Mouse (Mus musculus) WW6 (cell line): ENCODE results near the gene Grin2a.

Experiments used
- DNase-seq: peaks from one replicate; pipeline ENCODE4 v3.0.0-alpha.2; 2013; ENCODE audit warnings: low read depth, low spot score

The Grin2a gene

DNA sequence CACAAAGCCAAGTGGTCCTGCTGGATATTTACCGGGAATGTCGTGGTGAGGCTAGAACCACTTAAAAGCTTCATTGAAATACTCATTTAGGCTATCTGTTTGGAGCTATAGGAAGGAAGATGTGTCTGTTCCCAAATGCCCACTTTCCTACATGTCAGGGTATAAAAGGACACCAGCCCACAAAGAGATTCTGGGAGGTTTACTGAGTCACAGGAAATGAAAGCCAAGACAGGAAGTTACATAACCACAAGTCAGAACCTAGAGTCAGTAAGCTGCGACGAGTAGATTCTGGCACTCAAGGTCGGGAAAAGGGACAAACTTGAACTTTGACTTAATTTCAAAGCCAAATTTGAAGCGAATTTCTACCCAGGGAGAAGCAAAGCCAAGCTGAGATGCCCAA is 30.9 kb downstream of the Grin2a start:
- no peak for DNase-seq

DNA sequence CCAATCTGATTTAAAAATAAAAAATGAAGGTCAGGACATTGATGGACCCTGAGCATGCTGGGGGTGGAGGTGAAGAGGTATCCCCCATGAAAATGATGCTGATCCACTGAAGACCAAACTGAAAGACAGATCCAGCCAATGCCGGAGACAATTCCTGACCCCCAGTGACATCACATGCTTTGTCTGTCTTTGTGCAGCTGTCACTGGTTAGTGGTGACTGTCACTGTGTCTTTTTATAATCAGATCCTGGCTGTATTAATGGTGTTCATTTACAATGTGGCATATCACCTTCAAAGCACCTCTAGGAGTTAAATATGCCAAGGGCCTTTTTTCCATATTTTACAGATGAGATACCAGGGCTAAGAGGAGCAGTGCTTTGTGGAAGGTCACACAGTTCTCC is 32.9 kb downstream of the Grin2a start:
- no peak for DNase-seq

DNA sequence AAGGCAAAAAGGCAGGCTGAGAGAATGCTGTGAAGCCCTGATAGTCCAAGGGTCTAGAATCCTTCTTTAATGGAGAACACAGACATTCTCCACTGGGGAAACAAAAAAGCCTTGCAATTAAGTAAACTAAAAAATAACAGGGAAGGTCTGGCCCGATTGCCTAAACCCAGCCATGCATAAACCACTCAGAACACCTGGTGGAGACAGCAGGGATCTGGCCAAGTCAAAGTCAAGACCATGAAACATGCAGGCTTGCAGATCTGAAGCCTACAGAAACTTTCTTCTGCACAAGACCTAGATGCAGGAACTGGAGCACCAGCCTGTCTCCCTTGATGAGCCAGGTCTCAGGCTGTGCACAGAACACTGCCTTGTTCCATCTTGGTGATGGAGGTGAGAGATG is 36.0 kb downstream of the Grin2a start:
- no peak for DNase-seq

DNA sequence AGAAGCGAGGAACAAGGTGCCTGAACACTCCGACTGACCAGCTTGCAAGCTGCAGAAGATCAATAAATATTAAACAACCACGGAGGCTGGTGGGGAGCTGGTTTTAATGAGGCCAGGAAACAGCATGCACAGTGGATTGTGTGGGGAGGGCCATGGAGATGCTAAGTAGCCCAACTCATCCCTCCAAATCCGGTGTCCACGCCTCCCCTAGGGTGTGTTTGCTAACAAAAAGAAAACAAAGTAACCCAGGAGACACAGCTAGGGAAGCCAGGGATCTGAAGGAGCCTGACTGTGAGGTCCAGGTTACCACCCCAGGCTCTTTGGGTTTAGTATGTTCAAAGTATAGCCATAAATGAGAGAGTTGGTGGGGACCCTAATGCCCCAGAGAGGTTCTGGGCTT is 41.1 kb downstream of the Grin2a start:
- DNase-seq, result no peak

DNA sequence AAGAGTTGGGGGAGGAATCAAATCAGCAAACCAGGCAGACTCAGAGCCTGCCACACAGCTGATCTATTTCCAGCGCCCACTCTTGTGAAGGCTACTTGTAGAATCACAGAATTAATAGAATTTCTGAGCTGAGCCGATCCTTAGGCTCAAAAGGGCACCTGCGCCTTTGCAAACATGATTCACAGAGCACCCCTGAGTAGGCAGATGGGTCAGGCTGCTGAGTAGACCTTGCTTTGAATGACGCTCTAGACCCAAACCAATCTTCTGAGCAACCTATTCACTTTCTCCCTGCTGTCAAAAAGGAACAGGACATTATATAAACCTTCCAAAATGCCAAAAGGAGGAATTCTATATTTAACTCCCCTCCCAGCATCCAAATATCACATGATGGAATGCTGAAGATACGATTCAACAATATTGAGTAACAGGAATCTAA is 41.9 kb downstream of the Grin2a start:
- DNase-seq, result no peak

DNA sequence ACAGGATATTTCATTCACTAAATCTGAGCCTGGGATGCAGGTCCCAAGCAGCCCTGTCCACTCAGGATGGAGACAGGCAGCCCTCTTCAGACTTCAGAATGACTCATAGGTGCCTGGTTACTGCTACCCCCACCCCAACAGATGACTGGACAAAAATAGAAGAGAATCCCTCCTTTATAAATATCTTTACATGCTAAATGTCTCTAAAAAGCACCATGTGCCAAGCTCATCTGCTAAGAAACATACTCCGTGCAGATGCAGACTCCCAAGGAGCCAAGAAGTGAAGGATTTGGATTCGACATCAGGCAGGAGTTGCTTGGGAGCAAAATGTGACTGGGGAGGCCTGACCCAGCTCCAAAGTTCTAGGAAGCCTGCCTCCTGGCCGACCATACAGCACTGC is 46.1 kb downstream of the Grin2a start:
- no peak for DNase-seq

DNA sequence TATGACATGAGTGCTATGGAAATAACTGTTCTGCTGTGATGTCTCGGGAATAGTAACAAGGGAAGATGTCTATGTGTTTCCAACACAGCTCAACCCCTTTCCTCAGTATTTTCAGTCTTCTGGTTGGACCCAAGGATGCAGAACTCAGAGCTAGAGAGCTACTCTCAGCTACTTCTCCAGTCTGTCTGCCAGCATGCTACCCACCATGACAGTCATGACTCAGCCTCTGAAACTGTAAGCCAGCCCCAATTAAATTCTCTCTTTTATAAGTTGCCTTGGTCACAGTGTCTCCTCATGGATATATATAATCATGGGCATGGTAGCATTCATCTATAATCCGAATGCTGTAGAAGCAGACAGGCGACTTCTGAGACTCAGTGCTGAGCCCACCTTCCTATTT is 47.9 kb downstream of the Grin2a start:
- DNase-seq, result no peak

DNA sequence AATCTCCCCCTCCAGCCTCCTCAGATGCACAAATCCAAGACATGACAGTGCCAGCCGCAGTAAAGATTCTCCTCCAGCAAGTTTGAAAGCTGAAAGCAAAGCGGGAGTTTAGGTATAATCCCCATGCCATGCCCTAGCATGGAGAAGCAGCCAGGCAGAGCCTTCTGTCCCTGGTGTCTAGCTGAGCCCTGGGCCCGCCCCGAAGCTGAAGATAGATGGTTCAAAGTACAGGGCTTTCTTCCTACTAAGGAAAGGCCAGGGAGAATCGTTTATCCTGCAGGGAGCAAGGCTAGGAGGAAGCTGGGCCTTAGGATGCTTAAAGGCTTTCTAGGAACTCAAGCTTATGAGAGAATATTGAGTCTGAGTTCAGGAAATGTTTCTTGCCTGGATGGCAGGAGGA is 50.5 kb downstream of the Grin2a start:
- no peak for DNase-seq

DNA sequence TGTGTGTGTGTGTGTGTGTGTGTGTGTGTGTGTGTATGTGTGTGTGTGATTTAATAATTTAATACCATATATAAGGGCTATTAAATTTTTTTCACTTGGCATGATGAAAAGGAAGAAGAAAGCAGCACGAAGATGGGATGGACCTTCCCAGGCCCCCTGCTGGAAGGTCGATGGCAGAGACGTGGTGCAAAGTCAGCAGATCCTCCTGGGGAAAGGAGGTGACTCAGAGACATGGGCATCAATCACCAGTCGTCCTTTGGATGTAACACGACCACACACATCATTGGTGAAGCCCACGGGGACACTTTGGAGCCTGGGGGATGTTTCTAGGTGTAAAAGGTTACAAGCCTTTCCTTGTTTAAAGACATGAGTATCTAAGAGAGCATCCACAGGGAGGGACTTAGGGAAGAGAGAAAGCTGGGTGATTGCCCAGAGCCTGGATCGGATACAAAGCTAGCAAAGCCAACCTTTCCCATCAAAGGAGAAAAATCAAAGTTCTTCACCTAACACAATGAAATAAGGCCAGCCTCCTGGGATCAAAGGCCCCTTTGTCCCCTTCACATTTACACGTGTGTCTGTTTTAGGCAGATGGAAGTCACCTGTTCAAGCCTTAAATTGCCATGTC is 53.9 kb downstream of the Grin2a start:
- DNase-seq, result no peak

DNA sequence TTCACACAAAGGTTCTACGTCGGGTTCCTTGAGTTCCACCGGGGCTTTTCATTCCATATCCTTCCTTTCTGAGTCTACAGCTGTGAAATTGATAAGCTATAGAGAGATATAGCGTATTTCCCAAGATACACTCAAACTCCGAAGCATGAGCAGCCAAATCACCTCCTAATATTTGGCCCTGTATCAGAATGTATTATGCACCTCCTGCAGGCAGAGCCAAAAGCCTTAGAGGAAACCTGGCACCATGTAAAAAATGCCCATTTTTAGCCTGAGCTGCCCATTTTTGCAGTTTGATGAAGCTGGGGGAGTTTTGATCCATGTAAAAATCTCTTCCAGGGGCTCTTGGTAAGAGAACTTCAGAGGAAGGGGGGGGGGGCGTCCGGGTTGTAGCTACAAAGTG is 54.6 kb downstream of the Grin2a start:
- no peak for DNase-seq

DNA sequence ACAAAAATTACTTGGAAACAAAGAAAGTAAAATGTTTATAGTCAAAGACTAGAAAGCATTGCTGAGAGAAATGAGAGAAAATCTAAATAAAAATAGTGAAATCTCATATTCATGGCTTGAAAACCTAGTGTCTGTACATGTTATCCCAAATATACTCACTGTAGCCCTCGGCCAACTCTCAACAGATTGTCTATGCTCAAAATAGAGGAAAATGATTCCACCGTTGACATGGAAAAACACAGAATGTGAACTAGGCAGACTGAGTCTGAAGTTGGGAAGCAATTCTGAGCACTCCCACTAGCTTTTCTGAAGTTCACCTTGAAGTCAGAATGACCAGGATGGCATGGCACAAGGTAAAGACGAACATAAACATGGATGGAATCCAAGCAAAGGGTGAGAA is 84.7 kb downstream of the Grin2a start:
- no peak for DNase-seq

DNA sequence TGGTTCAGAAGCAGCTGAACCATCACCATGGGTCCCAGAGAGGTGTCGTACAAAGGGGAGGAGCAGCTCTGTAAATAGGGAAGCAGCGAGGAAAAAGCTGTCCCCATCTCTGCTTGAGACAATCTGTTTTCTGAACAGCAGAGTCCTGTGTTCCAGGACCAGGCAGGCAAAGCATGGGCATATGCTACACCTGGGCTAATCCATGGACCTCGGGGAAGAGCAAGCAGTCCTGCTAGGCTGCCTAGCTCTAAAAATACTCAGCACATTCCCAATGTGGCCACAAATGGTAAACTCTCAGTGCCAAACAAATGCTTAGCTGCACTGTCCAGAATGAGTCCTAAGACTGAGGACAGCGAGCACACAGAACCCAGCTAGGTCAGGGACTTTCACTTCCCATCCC is 86.1 kb downstream of the Grin2a start:
- DNase-seq, result no peak

DNA sequence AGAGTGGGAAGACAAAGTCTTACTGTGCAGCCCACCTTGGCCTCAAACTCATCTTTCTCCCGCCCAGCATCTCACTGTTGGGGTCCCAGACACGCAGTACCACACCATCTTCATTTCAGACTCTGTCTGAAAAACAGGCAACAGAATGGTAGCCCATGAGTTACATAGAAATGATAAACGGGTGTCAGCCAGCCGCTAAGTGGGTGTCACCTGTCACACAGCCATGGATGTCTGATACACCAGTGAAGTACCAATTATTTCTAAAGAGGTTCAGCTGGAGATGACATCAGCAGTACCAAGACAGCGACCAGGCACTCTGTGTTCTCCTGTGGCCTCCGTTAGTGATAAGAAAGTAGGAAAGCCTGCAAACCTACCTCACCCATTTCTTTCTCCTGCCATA is 90.9 kb downstream of the Grin2a start:
- no peak for DNase-seq

DNA sequence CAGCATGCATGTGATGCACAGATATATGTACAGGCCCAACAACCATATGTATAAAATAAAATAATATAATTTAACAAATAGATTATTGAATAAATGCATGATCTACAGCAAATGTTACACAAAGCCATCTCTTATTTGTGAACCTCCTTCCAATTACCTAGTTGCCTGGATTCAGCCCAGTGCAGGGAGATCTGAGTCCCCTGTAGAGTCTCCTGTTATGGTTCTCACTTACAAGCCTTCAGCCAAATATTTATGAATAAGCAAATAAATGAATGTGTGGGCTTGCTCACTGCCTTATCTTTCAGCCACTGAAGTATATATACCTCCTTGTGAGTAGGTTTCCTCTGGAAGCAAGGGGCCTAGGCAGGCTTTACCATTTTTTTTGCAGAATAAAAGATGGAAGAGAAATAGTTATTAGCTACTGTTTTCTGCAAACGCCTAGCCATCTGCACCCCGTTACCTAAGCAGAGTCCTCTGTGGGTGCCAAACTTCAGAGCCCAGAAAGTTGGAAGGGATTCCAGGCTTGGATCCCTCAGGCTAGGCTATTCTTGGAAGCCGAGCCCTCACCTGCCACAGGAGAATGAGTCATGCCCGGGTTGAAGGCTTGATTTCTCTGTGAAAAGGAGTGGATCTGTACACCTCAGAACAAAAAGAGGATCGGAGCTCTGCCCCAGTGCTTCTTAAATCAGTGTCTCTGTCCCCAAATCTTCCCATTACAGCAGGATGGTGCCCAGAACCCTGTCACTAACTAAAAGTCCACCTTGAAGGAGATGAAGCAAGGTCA is 92.5 kb downstream of the Grin2a start:
- no peak for DNase-seq

DNA sequence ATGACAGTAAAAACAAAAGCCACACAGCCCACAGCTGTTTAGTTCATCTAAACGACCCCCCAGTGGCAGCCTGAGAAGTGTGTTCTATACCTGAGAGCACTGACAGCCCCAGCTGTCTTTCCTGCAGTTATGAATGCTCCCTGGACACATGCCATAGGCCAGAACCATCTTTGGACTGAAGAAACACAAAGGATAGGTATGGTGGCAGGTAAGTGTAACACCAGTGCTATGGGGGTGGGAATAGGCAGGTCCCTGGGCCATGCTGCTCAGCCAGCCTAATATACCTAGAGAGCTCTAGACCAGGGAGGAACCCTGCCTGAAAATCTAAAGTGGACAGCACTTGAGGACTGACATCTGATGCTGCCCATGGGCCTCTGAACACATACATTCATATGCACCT is 93.9 kb downstream of the Grin2a start:
- no peak for DNase-seq

DNA sequence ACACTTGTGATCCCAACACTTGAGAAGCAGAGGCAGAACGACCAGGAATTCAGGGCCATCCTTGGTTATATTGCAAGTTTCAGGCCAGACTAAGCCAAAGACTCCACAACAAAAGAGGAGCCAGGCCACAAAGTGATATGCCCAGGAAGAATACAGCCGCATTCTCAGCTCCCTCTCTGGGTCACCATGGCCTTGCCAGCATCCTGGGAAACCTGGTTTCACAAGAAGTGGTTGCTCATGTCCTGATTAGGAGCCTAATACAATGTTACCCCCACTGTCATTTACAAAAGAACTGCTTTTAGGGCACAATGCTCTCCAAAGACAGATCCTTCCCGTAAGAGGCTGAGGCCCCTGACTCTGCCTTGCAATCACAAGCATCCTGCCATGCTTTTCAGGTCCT is 94.4 kb downstream of the Grin2a start:
- DNase-seq, result no peak

DNA sequence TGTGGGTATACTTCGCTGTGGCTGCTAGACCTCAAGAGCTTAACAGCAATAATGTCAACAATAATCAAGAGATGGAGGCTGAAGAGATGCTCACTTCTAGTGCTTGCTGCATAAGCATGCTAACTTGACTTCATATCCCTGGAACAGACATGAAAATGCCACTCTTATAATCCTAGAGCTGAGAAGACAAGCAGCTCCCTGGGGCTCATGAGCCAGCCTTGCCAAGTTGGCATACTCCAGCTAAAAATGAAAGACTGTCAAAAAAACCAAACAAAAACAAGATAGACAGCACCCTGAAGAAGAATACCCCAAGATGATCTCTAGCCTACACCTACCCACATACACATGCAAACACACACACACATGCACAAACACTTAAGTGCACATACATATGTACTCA is 95.2 kb downstream of the Grin2a start:
- DNase-seq, result no peak

DNA sequence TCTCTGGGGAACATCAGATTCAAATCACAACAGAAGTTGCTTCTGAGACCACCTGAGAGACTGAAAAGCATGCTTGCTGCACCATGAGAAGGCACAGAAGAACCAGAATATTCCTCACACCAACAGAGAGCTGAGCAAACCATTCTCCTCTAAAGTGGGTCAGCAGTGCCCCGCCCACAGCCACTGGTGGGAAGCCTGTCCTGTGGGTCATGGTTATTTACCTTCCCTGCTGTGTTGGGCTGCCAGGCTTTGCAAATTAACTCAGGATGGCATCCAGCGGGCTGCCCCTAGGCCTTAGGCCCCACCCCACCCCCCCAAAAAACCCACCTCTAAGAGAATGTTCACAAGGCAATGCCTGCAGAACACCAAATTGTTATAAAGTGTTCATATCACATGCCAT is 96.2 kb downstream of the Grin2a start:
- DNase-seq, result no peak

DNA sequence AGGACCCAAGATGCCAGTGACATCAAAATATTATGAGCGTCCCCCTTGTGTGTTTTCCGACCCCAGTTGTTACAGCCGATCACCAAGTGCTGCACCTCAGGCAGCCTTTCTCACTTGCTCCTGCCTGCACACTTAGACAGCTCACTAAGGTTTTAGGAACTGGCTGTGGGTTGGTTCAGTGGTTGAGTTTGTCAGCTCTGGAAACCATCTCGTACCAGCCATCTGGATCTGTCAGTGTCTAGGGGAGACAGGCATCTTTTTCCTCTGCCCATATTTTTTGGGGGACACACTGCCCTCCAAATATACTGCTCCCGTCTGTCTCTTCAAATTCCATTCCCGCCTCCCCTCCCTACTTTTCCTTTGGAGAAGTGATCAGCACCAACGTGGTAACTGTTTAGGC is 99.8 kb downstream of the Grin2a start:
- DNase-seq, result no peak

DNA sequence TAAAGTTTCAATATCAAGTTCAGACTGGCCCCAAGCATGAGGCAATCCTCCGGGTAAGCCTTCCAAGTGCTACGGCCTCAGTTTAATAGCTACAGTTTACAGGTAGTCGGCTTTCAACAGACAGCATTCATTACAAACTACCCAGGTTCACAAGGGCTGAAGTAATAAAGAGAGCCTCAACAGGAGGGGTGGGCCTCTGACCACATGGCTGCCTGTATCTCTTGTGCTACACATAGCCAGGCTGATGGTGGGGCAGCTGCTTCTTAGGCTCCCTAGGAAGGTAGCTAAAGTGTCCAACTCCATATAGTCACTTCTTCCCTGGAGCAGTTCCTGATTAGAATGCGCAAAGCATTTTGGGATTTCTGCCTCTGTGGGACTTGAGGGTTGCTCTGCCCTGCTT is 109.2 kb downstream of the Grin2a start:
- no peak for DNase-seq

DNA sequence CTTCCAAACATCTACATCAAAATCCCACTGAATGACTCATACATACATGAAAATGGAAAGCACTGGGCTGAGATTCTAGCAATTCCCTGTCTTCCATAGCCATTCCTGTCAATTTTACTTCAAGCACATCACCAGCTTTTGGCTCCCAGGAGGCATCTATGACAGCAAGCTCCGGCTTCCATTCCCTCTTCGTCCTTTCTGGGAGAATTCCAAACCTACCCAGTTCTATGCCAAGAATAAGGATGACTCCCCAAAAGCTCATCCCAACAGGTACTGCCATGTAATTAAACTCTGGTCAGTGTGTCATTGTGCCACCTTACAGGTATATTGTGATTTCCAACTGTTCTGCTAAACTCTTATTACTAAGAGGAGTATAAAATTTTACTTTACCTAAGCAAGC is 111.2 kb downstream of the Grin2a start:
- no peak for DNase-seq

DNA sequence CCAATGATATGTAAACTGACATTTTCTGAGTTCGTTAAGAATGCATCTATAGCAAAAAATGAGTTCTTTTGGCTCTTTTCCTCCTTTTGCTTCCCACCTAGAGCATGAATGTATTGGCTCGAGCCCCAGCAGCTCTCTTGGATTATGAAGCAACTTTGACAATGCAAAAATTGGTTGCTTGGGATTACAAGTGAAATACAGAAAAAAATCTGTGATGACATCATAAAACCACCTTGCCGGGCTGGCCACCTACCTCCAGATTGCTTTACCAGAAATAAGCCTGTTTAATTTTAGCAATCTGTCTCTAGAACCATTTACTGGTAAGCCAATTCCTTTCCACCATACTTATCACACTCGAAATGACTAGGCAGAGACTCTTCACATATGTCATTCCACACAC is 112.9 kb downstream of the Grin2a start:
- no peak for DNase-seq

DNA sequence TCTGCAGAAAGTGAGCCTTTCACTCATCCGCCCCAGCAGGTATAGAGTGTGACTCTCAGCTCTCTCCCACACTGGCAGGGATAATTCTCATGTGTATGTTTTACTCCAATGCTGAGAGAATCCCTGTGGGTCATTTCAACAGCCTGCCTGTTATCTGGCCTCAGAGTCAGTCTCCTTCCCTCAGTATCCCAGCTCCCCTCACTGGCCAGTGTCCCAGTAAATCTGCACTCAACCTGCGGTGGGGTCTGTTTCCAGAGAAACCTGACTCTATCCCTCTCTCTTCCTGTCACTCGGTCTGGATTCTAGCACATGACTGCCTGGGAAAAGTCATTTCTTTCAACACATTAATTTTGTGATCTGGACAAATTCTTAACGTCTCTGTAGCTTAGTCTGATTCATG is 122.4 kb downstream of the Grin2a start:
- DNase-seq, result no peak

DNA sequence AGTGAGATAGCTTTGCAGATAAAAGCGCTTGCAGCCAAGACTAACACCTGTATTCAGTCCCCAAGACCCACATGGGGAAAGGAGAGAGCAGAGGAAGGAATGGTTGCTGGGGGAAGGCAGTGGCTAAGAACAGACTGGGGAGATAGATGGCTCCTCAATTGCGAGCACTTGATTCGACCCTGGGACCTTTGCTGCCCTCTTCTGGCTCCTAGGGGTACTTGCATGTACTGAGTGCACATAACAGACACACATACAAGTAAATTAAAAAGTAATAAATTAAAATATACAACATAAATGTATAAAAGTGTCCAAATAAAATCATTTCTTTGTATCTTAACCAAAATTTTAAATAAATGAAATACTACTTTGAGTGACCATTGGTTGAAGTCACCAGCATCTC is 129.7 kb downstream of the Grin2a start:
- no peak for DNase-seq
